Mouse (Mus musculus) thymus, adult 2 months (tissue): Measurements from ENCODE around the gene 4930583I09Rik.

Experiments
- CTCF ChIP-seq: fragments of 200-500 bp; IDR thresholded peaks from 2 replicates; pipeline ENCODE4 v1.5.1; 2012; ENCODE audit warnings: mild to moderate bottlenecking, control low read depth, low read length, moderate library complexity, borderline replicate concordance; ENCODE audit not compliant: control insufficient read depth, poor library complexity, insufficient read depth; ENCODE audit errors: extremely low read depth
- POLR2A ChIP-seq: fragments of 200-500 bp; IDR thresholded peaks from 2 replicates; pipeline ENCODE4 v1.6.1; 2012; ENCODE audit warnings: mild to moderate bottlenecking, low read length, control low read depth, moderate library complexity; ENCODE audit not compliant: control insufficient read depth, poor library complexity, insufficient read depth; ENCODE audit errors: extremely low read depth

GRCm38 (mm10) chr17:64836352-64836751, 481 bp upstream of the 4930583I09Rik start:
- TF ChIP-seq CTCF (no peak), POLR2A (no peak)
